Mouse (Mus musculus): ENCODE results near the gene Wdr26.

DNA sequence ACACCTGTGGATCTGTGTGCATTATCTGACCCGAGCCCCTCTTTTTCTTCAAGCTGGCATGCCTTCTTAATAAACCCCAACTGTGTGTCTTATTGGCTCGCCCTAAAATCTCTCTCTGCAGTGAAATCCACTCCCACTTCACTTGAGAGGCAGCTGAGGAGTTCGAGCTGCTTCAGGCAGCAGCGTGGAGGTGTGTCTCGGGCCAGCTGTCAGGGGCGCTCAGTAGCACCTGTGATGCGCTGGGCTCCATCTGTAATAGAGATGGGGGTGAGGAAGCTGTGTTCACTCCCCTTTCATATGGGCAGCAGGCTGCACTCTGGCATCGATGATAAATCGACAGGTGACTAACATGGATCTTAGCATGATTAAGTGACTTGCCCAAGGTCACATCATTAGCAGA, 43.6 kb upstream of the Wdr26 start:
- peak in 2 of 3 experiments; percentile 73 to 78 for TF ChIP-seq MYOG (IDR thresholded peaks at IDR 0.05; ENCODE audit: control insufficient read depth in 1 of 3, insufficient read depth in 1 of 3, insufficient read length in 2 of 3, low read depth in 2 of 3)
- TF ChIP-seq POLR2A (IDR thresholded peaks at IDR 0.05; ENCODE audit: insufficient read length, low read depth) = no peak
- no peak for TF ChIP-seq TCF12 (IDR thresholded peaks at IDR 0.05; ENCODE audit: insufficient read depth, poor library complexity, severe bottlenecking)
- TF ChIP-seq USF1 (IDR thresholded peaks at IDR 0.05; ENCODE audit: low read depth) = no peak
- no peak for TF ChIP-seq MAX (IDR thresholded peaks at IDR 0.05; ENCODE audit: low read depth)

Data from myocyte (in vitro differentiated cells).